Mouse (Mus musculus) heart, embryonic 11.5 days (tissue): ENCODE measurements around the gene Kifap3. TPM values are rescaled to one million over a fixed set of nuclear protein-coding genes. Genes with fewer than 3 reads are reported as not detected.

Experiments
- polyA plus RNA-seq: library from polyadenylated mRNA; unstranded; fragments of >200 nt; fragmentation: Nextera tagmentation; extraction: Ambion mirVana; gene quantifications from 2 replicates; pipeline ENCODE4 v1.2.1, GENCODE M21; 2014

Kifap3 gene
- polyA plus RNA-seq, 1 experiment from 2014 or later, result 29.3 TPM

Other genes with a start within 250 kb of the Kifap3 start
- gene Mettl11b, start 54.4 kb upstream of the Kifap3 start, polyA plus RNA-seq, result 0.09 TPM in 1 of 2 replicates, not detected in the other
- gene Scyl3, start 149.5 kb downstream of the Kifap3 start, polyA plus RNA-seq, result 11.9 and 14.0 TPM in 2 replicates
- gene BC055324, start 215.2 kb downstream of the Kifap3 start, polyA plus RNA-seq, result 20.0 and 20.9 TPM in 2 replicates
- gene Mettl18, start 215.3 kb downstream of the Kifap3 start, polyA plus RNA-seq, result 7.6 and 8.3 TPM in 2 replicates